Mouse (Mus musculus): ENCODE measurements at regions not wholly inside any gene's neighbourhood (a gene's known extent, or its start where the extent isn't known, plus 50 kb on each side); places are given as distances from the start of the nearest gene placed in this dataset.

DNA sequence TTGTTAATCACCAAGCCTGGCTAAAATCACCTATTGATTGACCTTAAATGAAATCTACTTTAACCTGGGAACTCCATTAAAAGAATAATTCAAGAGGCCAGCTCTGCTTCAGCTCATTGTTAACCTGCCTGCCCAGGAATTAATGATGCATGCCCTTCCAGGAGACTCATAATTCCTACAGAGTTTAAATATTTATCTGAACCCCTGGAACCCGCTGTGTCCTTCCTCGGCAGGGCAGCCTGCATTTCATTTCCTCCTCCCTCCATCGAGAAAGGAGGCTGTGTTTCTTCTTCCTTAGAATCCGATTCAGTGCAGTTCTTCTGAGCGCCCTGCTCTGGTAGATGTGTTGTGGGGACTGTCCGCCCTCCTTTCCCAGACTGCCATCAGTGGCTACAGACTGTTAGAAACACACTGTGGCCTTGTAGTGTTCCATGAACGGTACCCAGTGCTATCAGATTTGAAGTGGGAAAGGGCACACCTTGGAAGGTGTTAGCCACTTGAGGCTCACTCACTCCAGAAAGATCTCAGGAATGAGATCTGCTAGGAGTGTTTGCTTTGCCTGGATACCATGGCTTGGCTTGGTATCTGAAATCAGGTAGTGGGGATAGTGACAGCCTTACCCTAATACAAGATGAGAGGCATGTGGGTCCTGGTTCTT is 350.0 kb upstream of the Kazn start:
- Histone ChIP-seq H3K9me3 (replicated peaks; ENCODE audit: low read length) (peaks cover 75% of the 10 kb centered on the region), H3K4me1 (ENCODE audit: control insufficient read depth in 1 of 2, insufficient read depth in 2 of 2) (no peaks in the 10 kb centered on the region), H3K4me2 (ENCODE audit: insufficient read depth, low read depth, poor library complexity, severe bottlenecking) (no peak overlapping the region), H3K4me3 (replicated peaks in 1 of 3; ENCODE audit: low read depth in 2 of 3, low read length in 2 of 3, poor library complexity in 1 of 3) (no peak overlapping the region), H3K27me3 (replicated peaks) (no peaks in the 10 kb centered on the region), H3K27ac (ENCODE audit: insufficient read depth, low read depth) (no peak overlapping the region), H3K9ac (ENCODE audit: insufficient read depth, low read depth) (no peak overlapping the region), H3K36me3 (replicated peaks in 1 of 2; ENCODE audit: control insufficient read depth in 1 of 2, insufficient read depth in 1 of 2, low read length in 1 of 2) (no peaks in the 10 kb centered on the region), H3K79me2 (replicated peaks; ENCODE audit: control insufficient read depth, extremely low read depth, insufficient read depth, poor library complexity, severe bottlenecking) (no peaks in the 10 kb centered on the region)
- in situ Hi-C loops (cut with MboI; ENCODE audit: low pct_ligation_motif_present, low pct_unique_long_range_greater_than_20kb, low sequenced_read_pairs), result no loop called here
- no peak for TF ChIP-seq CHD2 (IDR thresholded peaks at IDR 0.05; ENCODE audit: low read length)
- TF ChIP-seq PAX5 (IDR thresholded peaks at IDR 0.05; ENCODE audit: low read length), result no peak
- TF ChIP-seq NELFE (IDR thresholded peaks at IDR 0.05; ENCODE audit: low read depth, low read length), result no peak
- no peak for TF ChIP-seq TBP (conservative IDR thresholded peaks at IDR 0.05; ENCODE audit: low read depth, low read length)
- no peak for TF ChIP-seq POLR2AphosphoS2 (IDR thresholded peaks at IDR 0.05; ENCODE audit: low read depth, low read length)
- TF ChIP-seq JUND (conservative IDR thresholded peaks at IDR 0.05; ENCODE audit: low read depth, low read length), result no peak
- TF ChIP-seq USF1 (IDR thresholded peaks at IDR 0.05; ENCODE audit: low read depth, low read length), result no peak
- no peak for TF ChIP-seq ELF1 (IDR thresholded peaks at IDR 0.05; ENCODE audit: low read depth, low read length)
- TF ChIP-seq GABPA (IDR thresholded peaks at IDR 0.05; ENCODE audit: insufficient replicate concordance, low read depth, low read length), result no peak
- no peak for TF ChIP-seq SMC3 (IDR thresholded peaks at IDR 0.05; ENCODE audit: low read depth, low read length)
- dilution Hi-C loops (cut with MboI; ENCODE audit: extremely low pct_ligation_motif_present, extremely low pct_unique_long_range_greater_than_20kb, low sequenced_read_pairs), result no loop called here
- no peak for DNase-seq (ENCODE audit: extremely low read depth)

DNA sequence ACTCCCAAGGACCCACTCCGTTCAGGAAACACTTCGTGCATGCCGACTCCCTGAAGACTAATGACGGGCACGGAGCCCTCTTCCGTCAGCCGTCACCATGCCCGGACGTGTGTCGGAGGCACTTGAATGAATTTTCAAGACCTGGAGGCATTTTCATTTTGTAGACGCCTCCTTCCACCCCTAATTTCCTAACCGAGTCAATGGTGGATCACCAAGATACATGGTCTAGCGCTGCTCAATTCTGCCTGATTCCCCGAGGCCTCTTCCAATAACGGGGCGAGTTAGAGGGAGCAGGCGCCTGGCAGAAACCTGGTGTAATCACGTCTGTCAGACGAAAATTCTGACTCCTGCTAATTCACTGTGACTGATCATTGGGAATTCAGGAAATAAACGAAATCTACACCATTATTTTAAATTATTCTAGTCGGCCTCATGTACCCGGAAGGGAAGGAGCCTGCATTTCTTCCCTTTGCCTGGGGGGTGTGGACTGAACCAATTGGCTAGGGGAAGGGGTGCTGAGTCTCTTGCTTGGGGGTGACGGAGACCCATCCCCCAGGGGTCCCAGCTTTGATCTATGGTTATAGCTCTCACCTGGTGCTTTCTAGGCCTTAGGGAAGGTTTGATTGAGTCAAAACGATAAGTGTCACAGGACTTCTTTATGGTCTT is 349.4 kb upstream of the Kazn start:
- H3K4me2 ChIP-seq (ENCODE audit: insufficient read depth, low read depth, poor library complexity, severe bottlenecking), result no peak overlapping the region
- dilution Hi-C loops (cut with MboI; ENCODE audit: extremely low pct_ligation_motif_present, extremely low pct_unique_long_range_greater_than_20kb, low sequenced_read_pairs) (no loop called here), in situ Hi-C loops (cut with MboI; ENCODE audit: low pct_ligation_motif_present, low pct_unique_long_range_greater_than_20kb, low sequenced_read_pairs) (no loop called here)
- no peaks in the 10 kb centered on the region for H3K79me2 ChIP-seq (replicated peaks; ENCODE audit: control insufficient read depth, extremely low read depth, insufficient read depth, poor library complexity, severe bottlenecking)
- no peaks in the 10 kb centered on the region for H3K4me1 ChIP-seq (ENCODE audit: control insufficient read depth in 1 of 2, insufficient read depth in 2 of 2)
- no peak for TF ChIP-seq ZKSCAN1 (IDR thresholded peaks at IDR 0.05; ENCODE audit: borderline replicate concordance, low read depth, low read length)
- no peak for TF ChIP-seq MXI1 (IDR thresholded peaks at IDR 0.05; ENCODE audit: low read depth, low read length)
- TF ChIP-seq RCOR1 (conservative IDR thresholded peaks at IDR 0.05; ENCODE audit: low read depth, low read length), result no peak
- TF ChIP-seq E2F4 (IDR thresholded peaks at IDR 0.05; ENCODE audit: insufficient replicate concordance, low read depth, low read length), result no peak
- no peak for TF ChIP-seq NELFE (IDR thresholded peaks at IDR 0.05; ENCODE audit: low read depth, low read length)
- no peak for TF ChIP-seq MEF2A (IDR thresholded peaks at IDR 0.05; ENCODE audit: borderline replicate concordance, low read depth, low read length)
- no peak for TF ChIP-seq SMC3 (IDR thresholded peaks at IDR 0.05; ENCODE audit: low read depth, low read length)
- TF ChIP-seq USF1 (IDR thresholded peaks at IDR 0.05; ENCODE audit: low read depth, low read length), result no peak
- no peak for TF ChIP-seq BHLHE40 (IDR thresholded peaks at IDR 0.05; ENCODE audit: low read depth, low read length)
- TF ChIP-seq USF2 (conservative IDR thresholded peaks at IDR 0.05; ENCODE audit: low read depth, low read length), result no peak
- TF ChIP-seq NRF1 (IDR thresholded peaks at IDR 0.05; ENCODE audit: low read depth, low read length), result no peak
- no peak for TF ChIP-seq ETS1 (conservative IDR thresholded peaks at IDR 0.05; ENCODE audit: low read depth, low read length)
- no peak for TF ChIP-seq IRF4 (IDR thresholded peaks at IDR 0.05; ENCODE audit: low read depth, low read length)
- TF ChIP-seq JUN (IDR thresholded peaks at IDR 0.05; ENCODE audit: insufficient read depth, low read depth, low read length), result no peak
- TF ChIP-seq EP300 (IDR thresholded peaks at IDR 0.05; ENCODE audit: low read length), result no peak
- no peak for TF ChIP-seq MAFK (IDR thresholded peaks at IDR 0.05; ENCODE audit: insufficient replicate concordance, low read length)
- no peak for TF ChIP-seq PAX5 (IDR thresholded peaks at IDR 0.05; ENCODE audit: low read length)
- H3K27ac ChIP-seq (ENCODE audit: insufficient read depth, low read depth), result no peak overlapping the region
- no peak overlapping the region for H3K9ac ChIP-seq (ENCODE audit: insufficient read depth, low read depth)
- H3K27me3 ChIP-seq (replicated peaks), result no peaks in the 10 kb centered on the region
- DNase-seq (ENCODE audit: extremely low read depth), result no peak
- H3K36me3 ChIP-seq (replicated peaks in 1 of 2; ENCODE audit: control insufficient read depth in 1 of 2, insufficient read depth in 1 of 2, low read length in 1 of 2), result no peaks in the 10 kb centered on the region
- H3K4me3 ChIP-seq (replicated peaks in 1 of 3; ENCODE audit: low read depth in 2 of 3, low read length in 2 of 3, poor library complexity in 1 of 3), result no peak overlapping the region
- H3K9me3 ChIP-seq (replicated peaks; ENCODE audit: low read length), result peaks cover 73% of the 10 kb centered on the region

Data from CH12.LX (cell line).